Mouse (Mus musculus): Measurements from ENCODE around the gene Map4k2. TPM values are rescaled to one million over a fixed set of nuclear protein-coding genes. Genes with fewer than 3 reads are reported as not detected.

Gene Map4k2
- total RNA-seq, 2 experiments from 2014 or later, result 14.7 to 37.7 TPM

GRCm38 (mm10) chr19:6342276-6342933 is 1.5 kb downstream of the Map4k2 start:
- no peak for ATAC-seq (replicated peaks; ENCODE audit: low FRiP score, poor library complexity, severe bottlenecking)

GRCm38 (mm10) chr19:6343066-6343925 is 2.4 kb downstream of the Map4k2 start:
- ATAC-seq (replicated peaks; ENCODE audit: low FRiP score, poor library complexity, severe bottlenecking), result no peak

- ATAC-seq (replicated peaks; ENCODE audit: low FRiP score, poor library complexity, severe bottlenecking), result no peak
These were observed 3.1 kb downstream of the Map4k2 start for GRCm38 (mm10) chr19:6343996-6344395.

GRCm38 (mm10) chr19:6346023-6346422 is 5.1 kb downstream of the Map4k2 start:
- ATAC-seq (replicated peaks; ENCODE audit: low FRiP score, poor library complexity, severe bottlenecking), result no peak

- no peak for ATAC-seq (replicated peaks; ENCODE audit: low FRiP score, poor library complexity, severe bottlenecking)
These were observed 5.7 kb downstream of the Map4k2 start for GRCm38 (mm10) chr19:6346661-6347060.

- no peak for ATAC-seq (replicated peaks; ENCODE audit: low FRiP score, poor library complexity, severe bottlenecking)
These were observed 6.7 kb downstream of the Map4k2 start for GRCm38 (mm10) chr19:6347615-6348014.

GRCm38 (mm10) chr19:6348717-6349116 is 7.8 kb downstream of the Map4k2 start:
- ATAC-seq (replicated peaks; ENCODE audit: low FRiP score, poor library complexity, severe bottlenecking), result no peak

GRCm38 (mm10) chr19:6349215-6349983 is 8.5 kb downstream of the Map4k2 start:
- no peak for ATAC-seq (replicated peaks; ENCODE audit: low FRiP score, poor library complexity, severe bottlenecking)

- no peak for ATAC-seq (replicated peaks; ENCODE audit: low FRiP score, poor library complexity, severe bottlenecking)
These were observed 10.6 kb downstream of the Map4k2 start for GRCm38 (mm10) chr19:6351431-6352106.

- no peak for ATAC-seq (replicated peaks; ENCODE audit: low FRiP score, poor library complexity, severe bottlenecking)
These were observed 11.2 kb downstream of the Map4k2 start for GRCm38 (mm10) chr19:6352107-6352505.

GRCm38 (mm10) chr19:6354030-6354429 is 13.1 kb downstream of the Map4k2 start:
- ATAC-seq (replicated peaks; ENCODE audit: low FRiP score, poor library complexity, severe bottlenecking), result no peak

- no peak for ATAC-seq (replicated peaks; ENCODE audit: low FRiP score, poor library complexity, severe bottlenecking)
These were observed 20.4 kb downstream of the Map4k2 start for GRCm38 (mm10) chr19:6361291-6361690.

- ATAC-seq (replicated peaks; ENCODE audit: low FRiP score, poor library complexity, severe bottlenecking), result no peak; the same call in 1 of the 2 replicates
These were observed 22.1 kb downstream of the Map4k2 start for GRCm38 (mm10) chr19:6363091-6363410.

GRCm38 (mm10) chr19:6363411-6364240 is 22.7 kb downstream of the Map4k2 start, which contains the start of gene Sf1:
Gene Sf1, plus strand, starts transcription at chr19:6363690.
- ATAC-seq (replicated peaks; ENCODE audit: low FRiP score, poor library complexity, severe bottlenecking), result peak; percentile 90

- peak; percentile 64 for ATAC-seq (replicated peaks; ENCODE audit: low FRiP score, poor library complexity, severe bottlenecking)
These were observed 23.4 kb downstream of the Map4k2 start for GRCm38 (mm10) chr19:6364317-6364725.

- no peak for ATAC-seq (replicated peaks; ENCODE audit: low FRiP score, poor library complexity, severe bottlenecking)
These were observed 23.9 kb downstream of the Map4k2 start for GRCm38 (mm10) chr19:6364842-6365241.

- ATAC-seq (replicated peaks; ENCODE audit: low FRiP score, poor library complexity, severe bottlenecking), result no peak
These were observed 29.2 kb downstream of the Map4k2 start for GRCm38 (mm10) chr19:6370175-6370574.

- no peak for ATAC-seq (replicated peaks; ENCODE audit: low FRiP score, poor library complexity, severe bottlenecking)
These were observed 31.5 kb downstream of the Map4k2 start for GRCm38 (mm10) chr19:6372433-6372832.

Data from erythroid progenitor cell, adult 5-6 weeks (primary cell).